Mouse (Mus musculus) lung, adult 2 months (tissue): Measurements from ENCODE around the gene Cftr.

ENCODE experiments used
- CTCF ChIP-seq: fragments of 200-500 bp; IDR thresholded peaks from 2 replicates; pipeline ENCODE4 v1.5.1; 2011; ENCODE audit warnings: mild to moderate bottlenecking, low read length, control low read depth; ENCODE audit not compliant: insufficient read depth
- POLR2A ChIP-seq: fragments of 200-500 bp; IDR thresholded peaks from 2 replicates; pipeline ENCODE4 v1.6.1; 2011; ENCODE audit warnings: low read depth, mild to moderate bottlenecking, control low read depth, low read length, borderline replicate concordance; ENCODE audit errors: extremely low read depth

DNA sequence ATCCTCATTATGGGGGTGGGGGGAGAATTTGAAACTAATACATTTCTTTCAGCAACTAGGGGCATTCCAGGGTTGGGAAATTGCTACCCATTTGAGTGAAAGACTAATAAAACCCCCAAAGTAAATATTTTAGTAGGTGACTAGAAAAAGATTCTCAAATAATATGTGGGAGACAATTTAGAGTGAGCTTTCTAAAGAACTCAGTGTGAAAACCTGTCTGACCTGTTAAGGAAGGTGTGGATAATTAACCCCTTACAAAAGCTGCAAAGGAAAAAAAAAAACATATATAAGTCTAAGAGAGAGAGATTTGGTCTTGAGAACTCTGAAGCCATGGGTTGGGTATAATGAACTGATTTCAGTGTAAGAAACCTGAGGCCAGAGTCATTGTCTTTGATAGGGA, 167.8 kb downstream of the Cftr start:
- TF ChIP-seq CTCF (no peak), POLR2A (no peak)
